Mouse (Mus musculus): ENCODE measurements at regions not wholly inside any gene's neighbourhood (a gene's known extent, or its start where the extent isn't known, plus 50 kb on each side); places are given as distances from the start of the nearest gene placed in this dataset.
A peak's percentile ranks its signal among the peaks of the same experiment; 100 is the strongest.

DNA sequence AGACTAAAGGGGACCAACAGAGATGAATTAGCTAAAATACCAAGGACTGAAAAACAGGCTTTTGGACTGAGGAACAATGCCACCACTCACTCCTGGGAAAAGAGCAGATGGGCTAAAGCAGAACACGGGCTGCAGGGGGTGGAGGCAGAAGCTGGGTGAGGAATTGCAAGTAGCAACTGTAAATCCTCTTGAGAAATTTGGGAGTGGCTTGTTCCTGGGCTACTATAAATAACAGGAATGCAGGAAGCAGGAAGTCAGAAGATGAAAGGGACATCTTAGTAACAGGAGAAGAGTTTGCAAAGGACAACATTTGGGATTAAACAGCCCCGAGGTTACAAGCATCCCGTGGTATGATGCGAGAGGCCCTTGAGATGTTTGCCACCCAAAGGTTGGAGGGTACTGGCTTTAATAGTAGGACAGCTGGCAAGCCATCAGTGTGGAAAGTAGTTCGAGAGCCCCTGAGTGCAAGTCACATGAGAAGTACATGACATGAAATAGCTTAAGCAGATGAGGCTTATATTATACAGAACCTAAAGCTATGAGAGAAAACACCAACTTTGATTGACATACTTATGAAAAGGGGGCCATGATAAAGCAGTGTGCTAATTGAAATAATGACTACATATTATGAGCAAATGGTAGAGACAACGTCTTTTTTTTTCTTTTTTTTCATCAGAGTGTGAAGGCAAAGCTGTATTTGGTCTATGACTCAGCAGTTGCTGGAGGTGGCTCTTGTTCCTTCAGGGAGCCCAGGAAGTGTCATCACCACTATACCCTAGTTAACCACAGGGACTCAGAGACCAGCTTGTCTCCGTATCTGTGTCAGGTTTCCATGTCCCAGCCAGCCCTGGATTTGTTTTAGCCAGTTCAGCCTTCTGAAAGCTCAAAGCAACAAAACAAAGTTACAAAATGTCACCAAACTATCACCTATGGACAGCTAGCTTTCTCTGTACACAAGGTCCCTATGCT lies 357.6 kb upstream of the Acvr2a start:
- DNase-seq (ENCODE audit: low spot score in 2 of 2): peak in 1 of 2 experiments; percentile 52

DNA sequence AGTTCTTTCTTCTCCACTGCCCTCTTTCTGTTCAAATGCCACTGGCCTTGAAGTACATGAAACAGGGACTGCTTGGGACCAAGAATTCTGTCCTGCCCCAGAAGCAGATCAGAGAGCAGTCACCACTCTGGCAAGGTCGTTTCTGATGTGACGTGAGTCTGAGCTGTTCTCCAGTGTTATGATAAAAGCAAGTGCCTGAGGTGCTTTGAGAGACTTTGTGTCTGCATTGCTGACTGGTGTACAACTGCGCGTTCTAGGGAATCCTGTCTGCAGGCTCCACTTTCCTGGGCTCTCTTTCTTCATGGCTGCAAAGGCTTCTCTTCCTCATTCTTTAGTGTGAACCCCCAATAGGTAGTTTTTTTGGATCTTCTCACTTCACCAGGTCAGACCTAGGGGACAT lies 356.8 kb upstream of the Acvr2a start:
- no peak for DNase-seq (ENCODE audit: low spot score in 2 of 2)

GRCm38 (mm10) chr2:48465483-48465882 lies 348.4 kb upstream of the Acvr2a start:
- DNase-seq (ENCODE audit: low spot score in 2 of 2): no peak

DNA sequence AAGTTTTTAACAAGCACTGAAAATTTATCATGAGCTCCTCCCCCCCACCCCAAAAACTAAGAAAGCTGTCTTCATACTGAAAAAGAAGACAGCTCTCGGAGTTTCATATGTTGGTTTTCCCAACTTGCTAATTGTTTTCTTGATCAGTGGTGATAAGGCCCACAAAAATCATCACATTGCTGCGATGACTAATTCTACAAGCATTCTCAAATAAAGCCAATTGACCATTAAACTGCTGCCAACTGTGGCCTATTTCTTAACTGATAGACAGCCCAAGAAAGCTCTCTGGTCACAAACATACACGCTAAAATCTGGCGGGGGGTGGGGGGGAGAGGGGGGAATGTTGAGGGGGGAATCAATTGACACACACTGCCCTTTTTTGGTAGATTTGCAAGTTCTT lies 345.0 kb upstream of the Acvr2a start:
- DNase-seq (ENCODE audit: low spot score in 2 of 2): no peak

DNA sequence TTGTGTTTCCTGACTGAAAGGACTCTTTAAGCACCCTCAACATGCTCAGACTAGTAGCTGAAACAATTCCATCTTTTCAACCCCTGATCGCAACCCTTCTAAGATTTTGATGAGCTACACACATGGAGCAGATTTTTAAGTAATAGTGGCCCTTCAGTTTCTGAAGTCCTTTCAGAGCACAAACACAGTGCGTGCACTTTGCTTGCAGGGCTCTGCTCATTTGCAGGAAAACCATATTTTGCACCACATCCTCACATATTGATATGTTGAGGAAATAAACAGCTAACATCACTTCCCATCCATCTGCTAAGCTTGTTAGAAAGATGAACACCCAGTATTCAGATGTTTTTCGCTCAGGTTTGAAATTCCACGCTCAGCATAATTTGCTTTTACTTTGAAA lies 344.6 kb upstream of the Acvr2a start:
- no peak for DNase-seq (ENCODE audit: low spot score in 2 of 2)

DNA sequence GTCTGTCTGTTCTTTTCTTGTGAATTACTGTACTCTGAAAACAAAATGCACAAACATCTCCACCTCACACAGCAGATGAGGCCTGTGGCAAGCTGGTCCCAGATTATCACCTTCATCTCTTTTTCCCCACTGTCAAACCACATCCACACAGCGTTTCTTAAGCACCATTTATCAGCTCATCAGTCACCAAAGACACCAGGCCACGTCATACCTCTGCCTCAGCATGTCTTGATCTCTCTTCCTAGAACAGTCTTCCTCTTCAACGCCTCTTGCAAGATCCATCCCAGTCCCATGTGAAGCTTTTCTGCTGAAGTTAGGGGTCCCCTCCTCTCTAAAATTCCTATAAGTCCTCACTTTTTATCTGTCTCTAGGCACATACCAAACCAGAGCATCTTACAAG lies 340.8 kb upstream of the Acvr2a start:
- no peak for DNase-seq (ENCODE audit: low spot score in 2 of 2)

DNA sequence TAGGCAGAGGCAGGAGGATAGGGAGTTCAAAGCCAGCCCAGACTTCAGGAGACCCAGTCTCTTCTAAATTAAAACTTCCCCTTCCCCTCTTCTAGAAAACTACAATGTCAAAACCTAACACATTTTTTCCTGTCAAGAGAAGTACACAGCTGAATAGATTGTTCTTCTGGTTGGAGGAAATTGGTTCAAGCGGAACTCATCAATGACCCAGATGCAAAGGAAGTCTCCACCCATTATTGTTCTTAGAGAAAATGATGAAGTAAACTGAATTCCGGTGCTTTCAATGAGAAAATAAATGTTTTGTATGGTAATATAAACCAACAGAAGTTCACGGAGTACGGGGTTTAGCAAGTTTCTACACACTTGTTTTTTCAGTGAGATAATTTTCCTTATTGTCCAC lies 339.3 kb upstream of the Acvr2a start:
- no peak for DNase-seq (ENCODE audit: low spot score in 2 of 2)

- DNase-seq (ENCODE audit: low spot score in 2 of 2): no peak
Observed at GRCm38 (mm10) chr2:48476777-48477176, 337.1 kb upstream of the Acvr2a start.

- no peak for DNase-seq (ENCODE audit: low spot score in 2 of 2)
Observed at GRCm38 (mm10) chr2:48477336-48477735, 336.6 kb upstream of the Acvr2a start.

- no peak for DNase-seq (ENCODE audit: low spot score in 2 of 2)
Observed at GRCm38 (mm10) chr2:48479601-48480000, 334.3 kb upstream of the Acvr2a start.

DNA sequence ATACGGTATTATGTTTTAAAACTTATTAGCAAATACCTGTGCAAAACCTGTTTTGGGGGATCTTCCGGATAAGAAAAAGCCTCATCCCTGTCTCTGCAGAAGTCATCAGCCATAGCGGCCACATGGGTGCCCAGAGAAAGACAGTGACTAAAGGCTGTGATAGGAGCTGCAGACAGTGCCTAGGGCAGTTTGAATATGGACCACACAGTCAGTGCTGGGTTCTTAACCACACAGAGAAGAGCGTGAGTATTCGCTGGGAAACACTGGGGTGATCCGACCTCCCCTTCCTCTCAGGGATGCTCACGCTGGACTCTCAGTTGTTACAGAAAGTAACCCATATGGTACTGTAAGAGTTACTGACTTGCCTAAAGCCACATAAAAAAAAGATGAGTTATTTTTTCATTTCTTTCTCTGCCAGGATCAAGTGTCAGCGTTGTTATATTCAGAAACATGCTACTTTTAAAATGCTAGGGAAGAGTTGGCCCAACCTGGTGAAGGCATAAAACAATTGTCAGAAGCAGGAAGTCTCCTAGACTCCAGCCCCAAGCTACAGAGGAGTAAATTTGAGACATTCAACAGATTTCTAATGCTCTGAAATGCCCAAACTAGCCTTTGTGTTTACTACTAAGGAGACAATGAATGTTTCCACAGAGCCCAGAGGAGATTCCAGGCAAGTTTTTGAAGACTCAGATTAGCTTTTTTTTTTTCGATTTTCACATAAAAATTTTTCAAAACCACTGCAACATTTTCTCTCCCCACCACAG lies 333.3 kb upstream of the Acvr2a start:
- no peak for DNase-seq (ENCODE audit: low spot score in 2 of 2)

DNA sequence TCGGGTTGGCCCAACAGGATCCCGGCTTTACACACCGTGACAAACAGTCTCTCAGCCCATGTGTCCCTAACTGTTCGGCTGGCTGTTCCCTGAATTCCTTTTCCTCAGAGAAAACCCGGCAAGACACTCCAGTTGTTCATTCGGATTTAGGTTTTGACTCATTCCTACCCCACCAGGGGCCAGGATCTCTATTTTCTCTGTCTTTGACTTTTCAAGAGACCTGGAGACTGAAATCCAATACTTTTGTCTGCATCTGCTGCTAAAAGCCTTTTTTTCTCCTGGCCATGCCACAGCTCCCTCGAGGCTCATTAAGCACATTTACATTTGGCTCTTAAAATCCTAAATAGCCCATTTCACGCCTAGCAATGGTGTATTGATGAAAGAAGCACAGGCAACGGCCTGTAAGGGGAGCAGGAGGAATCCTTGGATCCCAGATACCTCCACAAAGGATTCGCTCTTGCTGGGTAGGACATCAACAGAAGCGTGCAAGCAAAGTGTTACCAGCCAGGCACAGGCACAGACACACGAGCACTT lies 332.6 kb upstream of the Acvr2a start:
- no peak for DNase-seq (ENCODE audit: low spot score in 2 of 2)

DNA sequence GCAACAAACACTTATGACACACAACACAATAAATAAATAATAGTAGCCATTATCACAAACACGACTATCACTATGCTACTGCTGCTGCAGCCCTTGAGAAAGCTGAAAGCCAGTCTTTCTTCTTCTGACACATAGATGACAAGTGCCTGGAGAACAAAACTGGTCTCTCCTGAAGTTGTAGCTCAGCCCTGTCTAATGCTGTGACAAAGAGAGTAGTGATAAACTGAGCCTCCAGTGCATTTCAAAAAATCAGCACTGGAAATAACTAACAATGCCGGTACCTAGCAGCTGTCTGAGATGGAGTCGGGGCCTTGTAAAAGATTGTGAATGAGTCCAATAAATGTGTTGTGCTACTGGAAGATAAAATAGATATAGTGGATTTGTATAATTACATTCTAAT lies 320.3 kb upstream of the Acvr2a start:
- no peak for DNase-seq (ENCODE audit: low spot score in 2 of 2)

DNA sequence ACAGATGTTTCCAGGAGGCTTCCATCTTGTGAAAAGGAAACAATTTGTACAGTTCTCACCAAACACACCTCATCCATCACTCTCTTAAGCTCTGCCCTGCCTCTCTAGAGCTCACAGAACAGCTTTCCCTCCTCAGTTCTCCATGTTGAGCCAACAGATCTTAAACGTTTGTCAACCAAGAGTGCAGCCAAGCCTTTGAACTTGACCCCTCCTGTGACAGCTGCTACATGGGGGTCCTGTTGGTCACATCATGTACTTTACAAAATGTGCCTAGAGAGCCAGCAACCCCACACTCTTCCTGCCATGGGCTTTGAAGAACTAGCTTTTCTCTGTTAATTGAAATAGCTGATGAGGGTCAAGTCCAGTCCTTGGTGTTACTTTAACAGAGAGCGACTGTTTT lies 319.8 kb upstream of the Acvr2a start:
- no peak for DNase-seq (ENCODE audit: low spot score in 2 of 2)

DNA sequence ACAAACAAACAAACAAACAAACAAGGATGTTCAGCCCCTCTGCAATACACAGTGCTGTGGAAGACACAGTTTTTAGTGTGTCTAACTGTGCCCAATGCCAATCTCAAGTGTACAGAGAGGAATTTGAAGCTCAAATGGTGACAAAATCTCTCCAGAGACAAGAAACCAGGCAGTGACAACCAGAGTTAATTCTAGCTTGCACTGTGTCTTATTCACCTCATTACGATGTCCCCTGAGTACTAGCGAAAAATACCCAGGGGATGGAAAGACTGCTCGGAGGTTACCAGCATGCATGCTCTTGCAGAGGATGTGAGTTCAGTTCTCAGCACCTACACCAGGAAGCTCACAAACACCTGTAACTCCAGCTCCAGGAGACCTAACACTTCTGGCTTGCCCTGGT lies 319.3 kb upstream of the Acvr2a start:
- no peak for DNase-seq (ENCODE audit: low spot score in 2 of 2)

- DNase-seq (ENCODE audit: low spot score in 2 of 2): no peak
Observed at GRCm38 (mm10) chr2:48498047-48498723, 315.7 kb upstream of the Acvr2a start.

DNA sequence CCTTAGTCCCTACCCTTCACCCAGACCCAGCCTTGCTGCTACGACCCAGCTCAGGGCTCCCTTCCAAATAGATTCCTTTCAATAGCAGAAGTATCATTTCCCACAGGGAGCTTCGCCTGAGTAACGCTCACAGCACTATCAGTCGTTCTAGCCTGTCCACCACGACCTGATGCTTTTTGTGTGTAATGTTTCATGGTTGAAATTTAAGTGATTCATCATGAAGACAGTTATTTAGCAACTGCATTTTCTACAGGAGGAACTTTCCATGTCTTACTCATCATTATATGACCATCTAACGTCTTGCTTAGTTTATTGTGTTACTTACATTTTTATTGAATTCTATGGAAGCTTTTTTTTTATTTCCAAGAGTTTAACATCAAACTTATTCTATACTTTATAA lies 314.5 kb upstream of the Acvr2a start:
- no peak for DNase-seq (ENCODE audit: low spot score in 2 of 2)

DNA sequence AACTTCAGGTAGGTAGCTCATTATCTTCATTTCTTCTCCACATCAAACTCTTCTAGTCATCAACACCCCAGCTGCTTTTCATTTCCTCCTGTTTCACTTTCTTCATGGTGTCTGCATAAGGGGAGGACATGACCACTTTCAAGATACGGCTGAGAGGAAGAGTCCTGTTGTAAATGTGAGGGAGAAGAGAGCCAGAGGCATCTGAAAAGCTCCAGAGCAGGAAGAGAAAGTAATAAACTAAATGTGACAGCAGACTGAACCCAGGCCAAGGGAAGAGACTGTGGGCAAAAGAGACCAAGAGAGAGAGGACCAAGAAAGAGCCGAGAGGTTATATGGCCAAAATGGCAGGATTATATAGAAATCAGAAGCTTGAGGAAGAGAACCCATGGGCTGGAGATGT lies 312.5 kb upstream of the Acvr2a start:
- no peak for DNase-seq (ENCODE audit: low spot score in 2 of 2)

- DNase-seq (ENCODE audit: low spot score in 2 of 2): no peak
Observed at GRCm38 (mm10) chr2:48513848-48514247, 300.1 kb upstream of the Acvr2a start.

DNA sequence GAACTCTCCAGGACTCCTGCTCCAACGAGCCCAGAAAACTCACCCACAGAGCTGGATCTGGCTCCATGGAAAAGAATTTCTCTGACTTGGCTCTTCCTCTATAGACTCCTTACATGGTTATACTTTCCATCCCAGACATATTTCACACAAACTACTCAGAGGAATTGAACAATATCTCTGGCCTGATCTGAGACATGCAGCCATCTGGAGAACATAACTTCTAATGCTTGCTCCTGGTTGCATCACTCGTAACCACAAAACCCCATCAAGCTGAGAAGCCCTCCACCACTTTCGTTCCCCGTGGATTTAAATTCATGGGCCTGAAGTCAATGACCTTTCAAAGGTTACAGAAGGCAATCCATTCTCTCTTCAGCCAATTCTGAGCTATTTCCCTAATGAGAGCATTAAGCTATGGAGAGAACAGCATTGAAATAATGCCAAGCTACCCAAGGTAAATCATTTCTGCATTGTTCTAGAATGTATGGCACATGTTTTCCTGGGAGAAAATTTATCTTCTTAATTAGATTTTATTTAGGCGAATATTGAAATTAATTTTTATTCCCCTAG lies 294.0 kb upstream of the Acvr2a start:
- DNase-seq (ENCODE audit: low spot score in 2 of 2): no peak

GRCm38 (mm10) chr2:48520535-48520971 lies 293.4 kb upstream of the Acvr2a start:
- no peak for DNase-seq (ENCODE audit: low spot score in 2 of 2)

- no peak for DNase-seq (ENCODE audit: low spot score in 2 of 2)
Observed at GRCm38 (mm10) chr2:48535453-48535852, 278.5 kb upstream of the Acvr2a start.
